Mouse (Mus musculus) inflammation-experienced regulatory T-cells, adult 6 months (primary cell): ENCODE data around the gene Cxcr5. TPM values are rescaled to one million over a fixed set of nuclear protein-coding genes. Genes with fewer than 3 reads are reported as not detected.
A peak's percentile ranks its signal among the peaks of the same experiment; 100 is the strongest.

Experiments
- ATAC-seq: one replicate; pipeline ENCODE4 v1.8.0; 2017
- polyA plus RNA-seq, 3 experiments: library from polyadenylated mRNA; unstranded; fragments of 100-300 nt; shearing (Covaris generic); gene quantifications; one replicate each; pipeline ENCODE4 v1.2.1; 2017

Cxcr5 gene
- polyA plus RNA-seq, 3 experiments from 2014 or later, result 62.4 to 131 (median 115) TPM

DNA sequence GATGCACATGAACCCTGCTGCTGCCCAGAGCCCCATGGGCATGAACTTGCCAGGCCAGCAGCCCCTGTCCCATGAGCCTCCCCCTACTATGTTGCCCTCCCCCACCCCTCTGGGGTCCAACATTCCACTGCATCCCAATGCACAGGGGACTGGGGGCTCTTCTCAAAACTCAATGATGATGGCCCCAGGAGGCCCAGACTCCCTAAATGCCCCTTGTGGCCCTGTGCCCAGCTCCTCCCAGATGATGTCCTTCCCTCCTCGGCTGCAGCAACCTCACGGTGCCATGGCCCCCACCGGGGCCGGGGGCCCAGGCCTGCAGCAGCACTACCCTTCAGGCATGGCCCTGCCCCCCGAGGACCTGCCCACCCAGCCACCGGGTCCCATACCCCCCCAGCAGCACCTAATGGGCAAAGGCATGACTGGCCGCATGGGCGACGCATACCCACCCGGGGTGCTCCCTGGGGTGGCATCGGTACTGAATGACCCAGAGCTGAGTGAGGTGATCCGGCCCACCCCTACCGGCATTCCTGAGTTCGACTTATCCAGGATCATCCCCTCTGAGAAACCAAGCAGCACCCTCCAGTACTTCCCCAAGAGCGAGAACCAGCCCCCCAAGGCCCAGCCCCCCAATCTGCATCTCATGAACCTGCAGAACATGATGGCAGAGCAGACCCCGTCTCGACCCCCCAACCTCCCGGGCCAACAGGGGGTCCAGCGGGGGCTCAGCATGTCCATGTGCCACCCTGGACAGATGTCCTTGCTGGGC is 52.8 kb downstream of the Cxcr5 start:
- ATAC-seq, result no peak

- no peak for ATAC-seq
Measured at GRCm38 (mm10) chr9:44508124-44508619, 53.5 kb downstream of the Cxcr5 start.

- no peak for ATAC-seq
Measured at GRCm38 (mm10) chr9:44507345-44507744, 54.3 kb downstream of the Cxcr5 start.

GRCm38 (mm10) chr9:44506566-44506965 is 55.1 kb downstream of the Cxcr5 start:
- ATAC-seq, result no peak

DNA sequence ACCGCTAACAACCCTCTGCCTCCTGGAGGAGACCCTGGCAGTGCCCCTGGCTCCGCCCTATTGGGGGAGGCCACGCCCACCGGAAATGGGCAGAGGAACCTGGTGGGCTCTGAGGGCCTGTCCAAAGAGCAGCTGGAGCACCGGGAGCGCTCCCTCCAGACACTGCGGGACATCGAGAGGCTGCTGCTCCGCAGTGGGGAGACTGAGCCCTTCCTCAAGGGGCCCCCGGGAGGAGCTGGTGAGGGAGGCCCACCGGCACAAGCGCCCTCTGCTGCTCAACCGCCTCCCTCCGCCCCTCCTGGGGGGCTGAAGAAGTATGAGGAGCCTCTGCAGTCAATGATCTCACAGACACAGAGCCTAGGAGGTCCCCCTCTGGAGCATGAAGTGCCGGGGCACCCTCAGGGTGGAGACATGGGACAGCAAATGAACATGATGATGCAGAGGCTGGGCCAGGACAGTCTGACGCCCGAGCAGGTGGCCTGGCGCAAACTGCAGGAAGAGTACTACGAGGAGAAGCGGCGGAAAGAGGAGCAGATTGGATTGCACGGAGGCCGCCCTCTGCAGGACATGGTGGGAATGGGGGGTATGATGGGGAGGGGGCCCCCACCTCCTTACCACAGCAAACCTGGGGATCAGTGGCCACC is 55.7 kb downstream of the Cxcr5 start:
- no peak for ATAC-seq

GRCm38 (mm10) chr9:44504893-44505823 is 56.5 kb downstream of the Cxcr5 start:
- ATAC-seq, result no peak

DNA sequence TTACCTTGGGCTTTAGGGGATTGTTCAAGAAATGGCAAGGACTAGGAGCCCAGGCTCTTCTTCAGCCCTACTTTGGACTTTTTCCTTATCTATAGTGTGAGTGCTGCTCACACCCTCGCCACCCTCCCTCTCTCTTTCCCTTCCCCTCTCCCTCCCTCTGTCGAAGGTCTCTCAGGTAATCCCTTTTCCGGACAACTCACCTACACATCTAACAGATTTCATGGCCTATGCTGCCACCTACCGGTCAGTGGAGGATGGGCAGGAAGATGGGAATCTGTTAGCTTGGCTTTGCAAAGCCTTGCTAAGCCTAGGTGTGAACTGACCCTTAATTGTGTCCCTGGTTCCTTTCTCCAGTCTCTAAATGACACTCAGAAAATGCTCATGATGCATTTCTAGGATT is 59.7 kb downstream of the Cxcr5 start:
- ATAC-seq, result peak; percentile 35

DNA sequence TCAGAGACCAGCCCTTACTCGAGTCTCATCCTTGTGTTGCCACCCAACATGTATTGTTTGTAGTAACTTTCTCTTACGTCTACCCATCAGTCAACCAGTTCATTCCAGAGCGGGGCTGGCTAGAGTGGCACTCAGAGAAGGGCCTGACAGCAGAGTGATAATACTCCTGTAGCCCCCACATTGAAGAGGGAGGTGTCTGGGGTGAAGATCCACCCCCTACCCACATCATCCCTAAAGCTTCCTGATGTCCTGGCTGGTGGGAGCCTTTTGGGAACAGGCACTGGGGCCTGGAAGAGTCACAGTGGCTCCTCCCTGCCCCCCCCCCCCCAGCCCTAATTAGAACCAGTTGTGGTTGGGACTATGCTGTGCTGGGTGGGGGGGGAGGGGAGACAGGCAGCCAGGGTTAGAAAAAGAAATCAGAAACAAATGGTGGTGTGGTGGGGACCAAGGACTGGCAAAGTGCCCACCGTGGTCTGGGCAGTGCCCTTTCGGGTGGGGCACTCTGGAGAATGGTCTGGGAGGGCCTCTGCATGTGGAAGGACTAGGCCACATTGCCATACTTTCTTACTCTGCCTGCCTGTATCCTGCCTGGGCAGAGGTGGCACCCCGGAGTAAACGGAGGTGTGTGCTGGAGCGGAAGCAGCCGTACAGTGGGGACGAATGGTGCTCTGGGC is 60.3 kb downstream of the Cxcr5 start:
- ATAC-seq, result no peak

GRCm38 (mm10) chr9:44500638-44501175 is 61.0 kb downstream of the Cxcr5 start:
- no peak for ATAC-seq

DNA sequence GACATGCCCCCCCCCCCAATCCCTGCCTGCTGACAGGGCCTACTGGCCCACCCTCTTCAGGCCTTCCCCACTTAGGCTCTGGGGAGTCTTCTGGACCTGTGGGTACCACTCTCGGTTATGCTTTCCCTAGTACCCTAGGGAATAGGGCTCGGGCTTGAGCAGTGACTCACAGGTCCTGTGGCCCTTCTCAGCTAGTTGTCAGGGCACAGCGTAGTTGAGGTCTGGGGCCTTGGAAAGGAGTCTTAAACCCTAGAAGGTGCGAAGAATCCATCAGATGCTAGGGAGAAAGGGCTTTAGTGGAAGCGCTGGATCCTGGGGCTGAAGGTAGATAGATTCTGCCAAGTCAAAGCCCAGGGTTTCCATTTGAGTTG is 61.5 kb downstream of the Cxcr5 start:
- no peak for ATAC-seq

GRCm38 (mm10) chr9:44499356-44500162 is 62.1 kb downstream of the Cxcr5 start:
- ATAC-seq, result no peak

GRCm38 (mm10) chr9:44498421-44499355 is 63.0 kb downstream of the Cxcr5 start:
- no peak for ATAC-seq

- peak; percentile 33 for ATAC-seq
Measured at GRCm38 (mm10) chr9:44497624-44498377, 63.9 kb downstream of the Cxcr5 start.

DNA sequence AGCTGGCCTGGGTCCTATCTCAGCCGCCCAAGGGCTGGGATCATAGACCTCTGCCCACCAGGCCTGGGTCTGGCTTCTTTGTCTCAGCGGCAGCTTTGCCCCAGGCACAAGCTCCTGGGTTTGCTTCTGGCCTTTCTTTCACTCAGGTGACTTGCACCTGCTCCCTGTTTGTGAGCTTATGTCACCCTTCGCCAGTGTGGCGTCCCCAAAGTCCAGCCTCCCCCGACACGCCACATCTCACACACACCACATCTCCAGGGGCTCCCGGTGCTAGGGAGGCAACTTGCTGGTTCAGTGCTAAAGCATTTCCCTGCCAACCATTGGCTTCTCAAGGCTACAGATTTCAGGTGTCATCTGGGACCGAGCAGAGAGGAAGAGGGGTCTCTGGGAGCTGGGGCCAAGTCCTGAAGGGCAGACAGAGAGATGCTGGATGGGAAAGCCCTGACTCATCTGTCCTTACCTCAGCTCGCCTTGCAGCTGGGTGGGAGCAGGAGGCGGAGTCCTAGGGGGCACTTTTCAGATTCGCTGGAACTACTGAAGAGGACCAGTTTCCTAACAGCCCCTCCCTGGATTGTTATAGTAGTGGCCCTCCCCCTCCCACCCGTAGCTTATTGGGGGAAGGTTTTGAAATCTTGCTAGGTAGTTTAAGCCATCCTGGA is 64.7 kb downstream of the Cxcr5 start:
- no peak for ATAC-seq

GRCm38 (mm10) chr9:44495810-44496344 is 65.8 kb downstream of the Cxcr5 start:
- ATAC-seq, result no peak

GRCm38 (mm10) chr9:44494863-44495809 is 66.5 kb downstream of the Cxcr5 start:
- ATAC-seq, result peak; percentile 30

GRCm38 (mm10) chr9:44494261-44494862 is 67.3 kb downstream of the Cxcr5 start:
- peak; percentile 76 for ATAC-seq
